Mouse (Mus musculus) lung, embryonic 14.5 days (tissue): ENCODE measurements around the gene Plppr3. TPM values are rescaled to one million over a fixed set of nuclear protein-coding genes. Genes with fewer than 3 reads are reported as not detected.

ENCODE experiments used
- ATAC-seq: fragments of 200-750 bp; cut with Nextera tagmentation; 2 replicates; pipeline ENCODE4 v1.8.0; 2017; ENCODE audit warnings: mild to moderate bottlenecking, moderate TSS enrichment, moderate library complexity; ENCODE audit not compliant: insufficient read depth
- DNase-seq: peaks from one replicate; pipeline ENCODE4 v3.0.0-alpha.2; 2015
- H3K27ac ChIP-seq: fragments of 300-500 bp; sonication (generic); 2 replicates; pipeline ENCODE4 v1.5.1; 2014; ENCODE audit warnings: low read depth, mild to moderate bottlenecking, moderate library complexity
- H3K27me3 ChIP-seq: fragments of 300-500 bp; sonication (generic); 2 replicates; pipeline ENCODE4 v1.6.1; 2014; ENCODE audit warnings: low read length, control low read depth; ENCODE audit not compliant: insufficient read depth
- H3K36me3 ChIP-seq: fragments of 300-500 bp; sonication (generic); 2 replicates; pipeline ENCODE4 v1.6.1; 2014; ENCODE audit warnings: control low read depth; ENCODE audit not compliant: insufficient read depth
- H3K4me1 ChIP-seq: fragments of 300-500 bp; sonication (generic); 2 replicates; pipeline ENCODE4 v1.6.1; 2014; ENCODE audit warnings: antibody characterized with exemption, control low read depth; ENCODE audit not compliant: insufficient read depth
- H3K4me2 ChIP-seq: fragments of 300-500 bp; sonication (generic); 2 replicates; pipeline ENCODE4 v1.6.1; 2014; ENCODE audit warnings: mild to moderate bottlenecking
- H3K4me3 ChIP-seq: fragments of 300-500 bp; sonication (generic); 2 replicates; pipeline ENCODE4 v1.5.1; 2014; ENCODE audit warnings: low read depth, low read length
- H3K9ac ChIP-seq: fragments of 300-500 bp; sonication (generic); 2 replicates; pipeline ENCODE4 v1.6.1; 2014
- H3K9me3 ChIP-seq: fragments of 300-500 bp; sonication (generic); 2 replicates; pipeline ENCODE4 v1.6.1; 2016; ENCODE audit warnings: low read depth, low read length, control low read depth
- CTCF ChIP-seq: IDR thresholded peaks from 2 replicates; pipeline ENCODE4 v1.5.1; 2016; ENCODE audit warnings: antibody characterized with exemption, low read depth
- WGBS: fragments of 180-500 bp; shearing (Covaris S2); extraction: QIAGEN DNeasy Blood & Tissue Kit; methylation state at CpG from one replicate; pipeline ENCODE4 v1.1.7; 2014; 5-methylcytosine and 5-hydroxymethylcytosine counted together
- polyA plus RNA-seq: library from polyadenylated mRNA; unstranded; fragments of >200 nt; fragmentation: Nextera tagmentation; extraction: Ambion mirVana; gene quantifications from 2 replicates; pipeline ENCODE4 v1.2.1, GENCODE M21; 2014

Gene Plppr3
- polyA plus RNA-seq, 1 experiment from 2014 or later: 37.4 TPM

- H3K4me3 ChIP-seq: no peak overlapping the region
- 0 out of 2 replicates have a peak, but pooled peaks cover under 1% of the 10 kb centered on the region for H3K27me3 ChIP-seq
- no peak overlapping the region for H3K27ac ChIP-seq
- H3K4me1 ChIP-seq: peaks cover 8% of the 10 kb centered on the region
- DNase-seq (no peak), ATAC-seq (no peak)
- WGBS: 48% methylated on average over 12 of the region's 12 CpGs
- no peaks in the 10 kb centered on the region for H3K36me3 ChIP-seq
- H3K4me2 ChIP-seq: no peak overlapping the region
- no peaks in the 10 kb centered on the region for H3K9me3 ChIP-seq
- H3K9ac ChIP-seq: no peak overlapping the region
- no peak for TF ChIP-seq CTCF
Measured at GRCm38 (mm10) chr10:79877757-79878156, 3.3 kb upstream of the Plppr3 start.

- no peak overlapping the region for H3K27ac ChIP-seq
- no peaks in the 10 kb centered on the region for H3K36me3 ChIP-seq
- no peaks in the 10 kb centered on the region for H3K27me3 ChIP-seq
- no peak overlapping the region for H3K9ac ChIP-seq
- peaks cover 4% of the 10 kb centered on the region for H3K4me1 ChIP-seq
- no peak for TF ChIP-seq CTCF
- 23% methylated on average over 1 of the region's 1 CpGs for WGBS
- DNase-seq (no peak), ATAC-seq (no peak)
- no peak overlapping the region for H3K4me2 ChIP-seq
- H3K4me3 ChIP-seq: no peak overlapping the region
- H3K9me3 ChIP-seq: no peaks in the 10 kb centered on the region
Measured at GRCm38 (mm10) chr10:79877174-79877573, 2.7 kb upstream of the Plppr3 start.

- Histone ChIP-seq H3K4me3 (peak overlapping the region; percentile 72), H3K4me1 (no peaks in the 10 kb centered on the region; the same call in 1 of the 2 replicates), H3K9ac (peak overlapping the region; percentile 79), H3K4me2 (peak overlapping the region; percentile 97), H3K27me3 (no peaks in the 10 kb centered on the region), H3K9me3 (no peaks in the 10 kb centered on the region), H3K27ac (peak overlapping the region; percentile 37; the same call in 1 of the 2 replicates), H3K36me3 (no peaks in the 10 kb centered on the region)
- DNase-seq (peak; percentile 36), ATAC-seq (no peak; the same call in 1 of the 2 replicates)
- TF ChIP-seq CTCF: no peak
- WGBS: 1% methylated on average over 26 of the region's 26 CpGs
Measured at GRCm38 (mm10) chr10:79873715-79874289, 632 bp downstream of the Plppr3 start.

- H3K36me3 ChIP-seq: no peaks in the 10 kb centered on the region
- peak overlapping the region; percentile 79 for H3K9ac ChIP-seq
- no peak overlapping the region; the same call in 1 of the 2 replicates for H3K27ac ChIP-seq
Measured at GRCm38 (mm10) chr10:79873313-79873712, 1.1 kb downstream of the Plppr3 start.

GRCm38 (mm10) chr10:79872862-79873261 lies 1.6 kb downstream of the Plppr3 start:
- TF ChIP-seq CTCF: no peak
- Histone ChIP-seq H3K9me3 (no peaks in the 10 kb centered on the region), H3K27me3 (no peaks in the 10 kb centered on the region), H3K36me3 (no peaks in the 10 kb centered on the region), H3K9ac (peak overlapping the region; percentile 79; the same call in 1 of the 2 replicates), H3K4me2 (peak overlapping the region; percentile 97), H3K27ac (no peak overlapping the region), H3K4me1 (no peaks in the 10 kb centered on the region; the same call in 1 of the 2 replicates), H3K4me3 (peak overlapping the region; percentile 72; the same call in 1 of the 2 replicates)
- no peak for ATAC-seq
- WGBS: 46% methylated on average over 3 of the region's 3 CpGs
- no peak for DNase-seq

More at GRCm38 (mm10) chr10:79873313-79873712, 1.1 kb downstream of the Plppr3 start:
- no peak for ATAC-seq
- no peak for TF ChIP-seq CTCF
- Histone ChIP-seq H3K4me2 (peak overlapping the region; percentile 97), H3K27me3 (no peaks in the 10 kb centered on the region), H3K4me3 (peak overlapping the region; percentile 72), H3K4me1 (no peaks in the 10 kb centered on the region; the same call in 1 of the 2 replicates), H3K9me3 (no peaks in the 10 kb centered on the region)
- DNase-seq: no peak
- 7% methylated on average over 6 of the region's 6 CpGs for WGBS

GRCm38 (mm10) chr10:79871845-79872244 lies 2.6 kb downstream of the Plppr3 start:
- ATAC-seq: no peak
- WGBS: 87% methylated on average over 8 of the region's 8 CpGs
- Histone ChIP-seq H3K27ac (no peak overlapping the region), H3K27me3 (no peaks in the 10 kb centered on the region), H3K9me3 (no peaks in the 10 kb centered on the region), H3K36me3 (0 out of 2 replicates have a peak, but pooled peaks cover under 1% of the 10 kb centered on the region), H3K4me1 (no peaks in the 10 kb centered on the region; the same call in 1 of the 2 replicates), H3K4me3 (no peak overlapping the region), H3K9ac (no peak overlapping the region), H3K4me2 (no peak overlapping the region)
- no peak for DNase-seq
- TF ChIP-seq CTCF: no peak

- no peak overlapping the region for H3K27ac ChIP-seq
Measured at GRCm38 (mm10) chr10:79866601-79867000, 7.8 kb downstream of the Plppr3 start.

More at GRCm38 (mm10) chr10:79866601-79867000, 7.8 kb downstream of the Plppr3 start:
- DNase-seq (no peak), ATAC-seq (no peak)
- Histone ChIP-seq H3K9me3 (no peaks in the 10 kb centered on the region), H3K27me3 (no peaks in the 10 kb centered on the region), H3K36me3 (peaks cover 53% of the 10 kb centered on the region), H3K4me1 (no peaks in the 10 kb centered on the region), H3K9ac (no peak overlapping the region), H3K4me3 (no peak overlapping the region), H3K4me2 (no peak overlapping the region)
- whole genome bisulfite sequencing: 66% methylated on average over 11 of the region's 11 CpGs
- no peak for TF ChIP-seq CTCF
